Mouse (Mus musculus): Measurements from ENCODE around the gene Pcolce2. TPM values are rescaled to one million over a fixed set of nuclear protein-coding genes. Genes with fewer than 3 reads are reported as not detected.

The Pcolce2 gene
- polyA plus RNA-seq (2017; shearing (Covaris generic)) = 0.06 TPM

DNA sequence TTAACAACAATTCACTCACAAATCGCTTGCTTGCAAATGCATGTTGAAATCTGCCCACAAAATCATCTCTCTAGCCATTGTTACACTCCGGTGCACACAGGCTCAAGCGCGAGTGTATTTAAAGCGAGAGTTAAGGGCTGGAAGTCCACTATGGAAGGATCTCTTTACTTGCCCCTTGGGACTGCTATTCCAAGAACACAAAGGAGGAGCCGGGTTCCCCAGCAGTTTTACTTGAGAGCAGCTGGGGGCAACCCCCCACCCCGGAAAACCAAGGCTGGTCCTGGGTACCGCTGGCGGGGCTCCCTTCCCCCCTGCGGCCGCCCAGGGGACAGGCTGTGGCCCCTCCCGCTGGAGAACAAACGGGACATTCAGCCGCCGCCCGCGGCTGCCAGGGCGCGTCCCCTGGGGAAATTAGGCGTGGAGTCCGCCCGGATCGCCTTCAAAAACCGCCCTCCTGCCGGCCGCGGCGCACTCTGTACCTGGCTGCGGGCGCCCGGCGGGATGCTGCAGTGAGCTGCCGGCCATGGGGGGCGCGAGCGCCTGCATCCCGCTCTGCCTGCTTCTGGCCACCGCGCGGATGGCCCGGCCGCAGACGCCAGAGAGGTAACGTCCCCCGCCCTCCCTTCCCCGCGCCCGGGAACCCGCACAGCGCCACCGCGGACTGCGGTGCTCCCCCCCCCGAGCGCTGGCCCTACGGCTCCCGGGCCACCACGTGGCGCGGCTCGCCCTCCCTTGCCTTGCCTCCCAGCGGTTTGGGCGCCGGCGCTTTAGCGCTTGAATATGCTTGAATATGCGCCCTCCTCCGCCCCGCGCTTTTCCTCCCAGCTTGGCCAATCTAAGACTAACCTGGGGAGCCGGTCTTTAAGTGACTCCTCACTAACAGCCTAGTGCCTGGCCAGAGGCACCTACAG, at the start of gene Pcolce2:
Pcolce2 (plus strand) TSS at position 331 of the 911 bp plus-strand sequence.

Other genes starting within 250 kb of the Pcolce2 start
- gene Chst2, start 230.9 kb upstream of the Pcolce2 start, polyA plus RNA-seq (2017; shearing (Covaris generic)) = 0.78 TPM
- gene U2surp, start 125.6 kb upstream of the Pcolce2 start, polyA plus RNA-seq (2017; shearing (Covaris generic)) = 179 TPM
- gene Paqr9, start 77.9 kb upstream of the Pcolce2 start, polyA plus RNA-seq (2017; shearing (Covaris generic)) = 0.04 TPM
- gene Trpc1, start 112.8 kb downstream of the Pcolce2 start, polyA plus RNA-seq (2017; shearing (Covaris generic)) = 0.15 TPM
- gene Pls1, start 207.7 kb downstream of the Pcolce2 start, polyA plus RNA-seq (2017; shearing (Covaris generic)) = 0.37 TPM
- gene Atr, start 220.0 kb downstream of the Pcolce2 start, polyA plus RNA-seq (2017; shearing (Covaris generic)) = 39.3 TPM